Mouse (Mus musculus) erythroblast, adult 5-6 weeks (primary cell): ENCODE measurements around the gene Tbx2. TPM values are rescaled to one million over a fixed set of nuclear protein-coding genes. Genes with fewer than 3 reads are reported as not detected.

Experiments used
- ATAC-seq: replicated peaks from 2 replicates; pipeline ENCODE4 v1.8.0; 2016; ENCODE audit warnings: moderate number of reproducible peaks, mild to moderate bottlenecking, moderate TSS enrichment, inconsistent platforms; ENCODE audit not compliant: poor library complexity, low FRiP score, severe bottlenecking
- total RNA-seq, 2 experiments: library from RNA; stranded (forward) in 1 of 2; stranded (reverse) in 1 of 2; fragments of 150-400 nt in 1 of 2; fragments of 200-764, 138-1000 nt in 1 of 2; gene quantifications; 2 replicates each; pipeline versions ENCODE4 v1.2.3 to v1.2.4; 2015 to 2017; ENCODE audit warnings: low replicate concordance in 2 of 2

Gene Tbx2
- 0.38 TPM in 1 of 2 replicates, not detected in the other for total RNA-seq (2015; ENCODE audit: low replicate concordance)
- total RNA-seq (2017; ENCODE audit: low replicate concordance), result 0.42 and 0.85 TPM in 2 replicates

- no peak for ATAC-seq
Observed at GRCm38 (mm10) chr11:85832231-85832924, at the start of gene Tbx2. Tbx2 (plus strand) TSS chr11:85832551.

DNA sequence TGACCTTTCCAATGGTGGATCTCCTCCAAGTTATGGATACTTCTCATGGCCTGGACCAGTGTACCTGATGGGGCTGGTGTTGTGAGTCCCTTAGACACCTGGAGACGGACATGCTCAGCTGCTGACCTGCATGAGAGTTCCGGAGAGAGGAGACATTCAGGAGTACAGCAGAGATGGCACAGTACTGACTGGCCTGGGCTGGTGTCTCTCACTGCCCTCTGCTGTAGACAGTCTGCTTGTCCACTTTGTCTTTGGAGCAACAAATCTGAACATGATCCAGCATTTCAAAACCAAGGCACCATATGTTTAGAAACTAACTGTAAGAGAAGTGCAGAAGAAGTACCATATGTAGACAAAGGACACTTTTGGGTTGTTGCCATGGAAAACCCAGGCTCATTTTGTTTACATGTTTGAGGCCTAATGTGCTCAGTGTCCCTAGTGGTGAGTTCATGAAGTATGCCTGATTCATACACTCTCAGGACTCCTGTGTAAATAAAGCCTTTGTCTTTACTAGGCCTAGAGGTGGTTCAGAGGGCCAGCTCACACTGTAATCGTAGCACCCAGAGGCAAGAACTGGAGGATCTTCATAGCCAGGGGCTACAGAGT is 46.1 kb upstream of the Tbx2 start:
- 0 out of 2 replicates have a peak, but pooled peaks have one; percentile 18 for ATAC-seq

- ATAC-seq, result no peak
Observed at GRCm38 (mm10) chr11:85789750-85790149, 42.6 kb upstream of the Tbx2 start.

DNA sequence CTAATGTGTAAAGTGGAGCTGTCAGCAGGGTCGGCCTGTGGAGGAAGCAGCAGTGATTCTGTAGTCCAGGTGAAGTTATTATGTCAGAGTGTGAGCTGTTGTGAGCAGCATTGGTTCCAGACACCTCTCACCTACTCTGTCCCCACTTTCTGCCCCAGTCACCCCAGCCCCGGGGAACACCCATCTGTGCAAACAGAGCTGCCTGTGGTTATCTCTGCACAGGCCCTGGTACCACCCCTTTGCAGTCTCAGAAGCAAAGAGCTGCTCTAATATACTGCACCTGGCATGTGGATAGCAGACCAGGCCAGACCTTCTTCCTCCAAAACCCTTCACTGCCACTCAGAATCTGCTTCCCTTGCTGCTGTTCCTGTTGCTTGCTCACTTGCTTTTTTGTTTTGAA is 42.1 kb upstream of the Tbx2 start:
- ATAC-seq, result peak; percentile 88

DNA sequence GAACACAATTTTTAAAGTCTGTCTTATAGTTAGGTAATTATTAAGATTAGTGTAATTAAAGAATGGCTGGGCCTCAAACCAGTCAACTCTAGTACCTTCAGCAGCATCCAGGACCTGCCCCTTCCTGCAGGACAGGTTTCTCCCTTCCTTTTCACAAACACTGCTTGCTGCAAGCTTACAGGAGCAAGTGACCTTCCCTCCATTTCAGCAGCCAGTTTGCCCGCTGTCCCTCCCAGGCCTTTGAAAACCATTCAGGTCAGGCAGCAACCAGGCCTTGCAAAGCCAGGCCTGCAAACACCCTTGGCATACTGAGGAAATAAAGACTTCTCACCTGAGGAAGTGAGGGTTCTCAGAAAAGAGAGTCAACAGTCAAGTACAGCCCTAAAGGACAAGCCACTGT is 41.1 kb upstream of the Tbx2 start:
- ATAC-seq, result no peak

GRCm38 (mm10) chr11:85792534-85793215 is 39.7 kb upstream of the Tbx2 start:
- ATAC-seq, result no peak

- ATAC-seq, result peak; percentile 55
Observed at GRCm38 (mm10) chr11:85799456-85799855, 32.9 kb upstream of the Tbx2 start.

- 0 out of 2 replicates have a peak, but pooled peaks have one; percentile 24 for ATAC-seq
Observed at GRCm38 (mm10) chr11:85799856-85800255, 32.5 kb upstream of the Tbx2 start.

- ATAC-seq, result no peak
Observed at GRCm38 (mm10) chr11:85800380-85800779, 32.0 kb upstream of the Tbx2 start.

DNA sequence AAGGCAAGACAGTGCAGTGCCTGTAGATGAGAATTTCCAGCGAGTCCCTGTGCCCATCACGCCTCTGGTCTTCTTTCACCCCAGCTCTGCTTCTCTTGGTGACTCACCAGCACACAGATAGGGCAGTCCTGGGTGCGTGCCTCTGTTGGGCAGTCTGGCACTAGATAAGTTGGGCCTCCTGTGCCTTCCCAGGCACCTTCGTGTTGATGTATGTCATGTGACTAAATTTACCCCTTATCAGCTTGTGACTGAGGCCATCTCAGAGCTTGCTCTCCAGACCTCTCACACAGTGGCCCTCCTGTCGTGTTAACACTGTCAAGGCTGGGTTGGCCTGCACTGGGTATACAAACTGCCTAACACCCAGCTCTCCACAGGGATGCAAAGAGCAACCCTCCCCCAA is 28.3 kb upstream of the Tbx2 start:
- ATAC-seq, result peak; percentile 90

DNA sequence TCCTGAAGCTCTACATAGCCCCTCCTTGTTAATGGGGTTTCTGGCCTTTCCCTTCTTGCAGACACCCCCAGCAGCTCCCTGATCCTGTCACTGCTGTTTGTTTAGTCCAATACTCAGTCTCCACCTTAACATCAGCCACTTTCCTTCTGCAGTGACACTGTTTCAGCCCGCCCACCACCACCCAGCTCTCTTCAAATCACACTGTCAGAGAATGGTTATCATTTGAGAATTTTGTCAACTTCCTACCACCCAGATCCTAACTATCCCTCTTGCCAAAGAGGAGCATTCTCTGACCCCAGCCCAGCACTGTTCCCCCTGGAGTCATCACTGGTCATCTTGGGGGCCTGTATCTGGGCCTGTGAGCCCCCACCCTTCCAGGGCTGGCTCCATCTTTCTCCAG is 26.6 kb upstream of the Tbx2 start:
- no peak for ATAC-seq

- no peak for ATAC-seq
Observed at GRCm38 (mm10) chr11:85807353-85807752, 25.0 kb upstream of the Tbx2 start.

- ATAC-seq, result no peak
Observed at GRCm38 (mm10) chr11:85811229-85811628, 21.1 kb upstream of the Tbx2 start.

GRCm38 (mm10) chr11:85811676-85812075 is 20.7 kb upstream of the Tbx2 start:
- ATAC-seq, result no peak

GRCm38 (mm10) chr11:85812201-85812966 is 20.0 kb upstream of the Tbx2 start:
- ATAC-seq, result no peak

GRCm38 (mm10) chr11:85814678-85815077 is 17.7 kb upstream of the Tbx2 start:
- no peak for ATAC-seq

GRCm38 (mm10) chr11:85816471-85816870 is 15.9 kb upstream of the Tbx2 start:
- ATAC-seq, result no peak

DNA sequence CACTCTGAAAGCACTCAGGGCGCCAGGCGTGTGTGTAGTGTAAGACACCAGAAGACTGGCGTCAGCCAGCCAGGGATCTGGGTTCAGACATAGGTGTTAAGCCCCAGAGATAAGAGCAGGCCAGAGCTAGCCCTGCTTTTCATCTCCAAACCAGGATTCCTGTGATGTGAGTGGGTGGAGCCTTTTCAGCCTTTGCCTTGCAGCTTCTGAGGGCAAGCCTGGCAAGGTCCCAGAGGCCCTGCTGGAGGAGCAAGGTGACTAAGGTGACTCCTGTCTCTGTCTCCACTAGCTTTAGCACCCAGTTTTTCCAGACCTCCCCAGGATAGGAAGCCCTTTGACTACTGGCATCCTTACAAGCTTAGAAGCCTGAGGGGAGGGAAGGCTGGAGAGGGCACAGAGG is 13.9 kb upstream of the Tbx2 start:
- ATAC-seq, result no peak

- no peak for ATAC-seq
Observed at GRCm38 (mm10) chr11:85820959-85821358, 11.4 kb upstream of the Tbx2 start.

DNA sequence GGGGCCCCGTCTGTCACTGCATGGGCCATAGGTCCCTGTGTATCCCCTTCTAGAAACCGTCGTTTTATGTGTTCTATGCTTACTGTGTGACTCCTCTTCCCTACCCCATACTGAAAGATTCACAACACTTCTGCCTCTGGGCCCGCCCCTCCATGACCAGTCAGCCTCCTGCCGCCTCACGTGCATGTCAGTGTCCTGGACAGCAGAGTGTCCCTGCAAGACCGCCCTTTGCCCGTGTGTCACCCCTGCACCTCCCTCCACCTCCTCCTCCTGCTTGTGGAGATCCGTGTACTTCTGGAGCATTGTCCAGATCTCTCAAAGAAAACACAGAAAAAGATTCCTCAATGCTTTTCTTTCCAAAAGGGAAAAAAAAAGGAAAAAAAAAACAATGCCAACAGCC is 10.7 kb upstream of the Tbx2 start:
- no peak for ATAC-seq
